Mouse (Mus musculus): ENCODE results near the gene Sgip1.
A peak's percentile ranks its signal among the peaks of the same experiment; 100 is the strongest.

Sgip1 gene

GRCm38 (mm10) chr4:102741287-102741686, at the start of gene Sgip1:
Gene Sgip1, plus strand, starts transcription at chr4:102741297.
- DNase-seq (ENCODE audit: low read depth), result no peak

GRCm38 (mm10) chr4:102691402-102691801, 49.7 kb upstream of the Sgip1 start:
- no peak for DNase-seq (ENCODE audit: low read depth)

DNA sequence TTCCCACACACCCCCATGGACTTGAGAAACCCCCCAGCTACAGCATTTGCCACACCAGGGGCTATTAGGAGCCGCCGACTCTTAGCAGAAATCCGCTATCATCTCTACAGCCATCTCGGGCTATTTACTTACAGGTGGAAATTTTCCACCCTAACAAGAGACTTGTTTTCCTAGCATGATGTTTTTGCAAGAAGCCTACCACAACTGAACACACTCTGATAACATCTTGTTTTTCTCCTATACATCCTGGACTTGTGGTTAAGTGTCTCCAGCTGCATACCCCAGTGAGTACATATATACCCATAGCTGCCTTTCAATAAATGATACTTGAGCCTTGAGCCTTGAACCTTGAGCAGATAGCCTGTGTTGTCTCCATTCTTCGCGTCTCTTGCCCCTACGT, 43.1 kb upstream of the Sgip1 start:
- DNase-seq (ENCODE audit: low read depth), result no peak

DNA sequence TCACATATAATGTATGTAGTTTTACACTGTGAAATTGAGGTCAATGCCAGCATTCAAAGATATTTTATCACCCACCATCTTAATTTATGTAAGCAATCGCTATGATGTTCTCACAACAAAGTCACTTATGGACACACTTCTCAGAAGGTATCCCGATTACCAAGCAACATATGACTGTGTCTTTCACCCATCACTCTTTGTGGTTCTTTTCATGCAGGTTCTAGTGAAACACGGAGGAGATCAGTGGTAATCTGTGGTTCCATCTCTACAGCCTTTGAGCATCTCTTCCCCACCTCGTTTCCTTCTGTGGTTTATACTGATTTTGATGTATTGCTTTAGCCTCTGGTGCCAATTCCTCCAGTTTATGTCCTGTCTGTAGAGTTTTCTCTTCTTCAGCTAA, 29.4 kb upstream of the Sgip1 start:
- DNase-seq (ENCODE audit: low read depth), result no peak

DNA sequence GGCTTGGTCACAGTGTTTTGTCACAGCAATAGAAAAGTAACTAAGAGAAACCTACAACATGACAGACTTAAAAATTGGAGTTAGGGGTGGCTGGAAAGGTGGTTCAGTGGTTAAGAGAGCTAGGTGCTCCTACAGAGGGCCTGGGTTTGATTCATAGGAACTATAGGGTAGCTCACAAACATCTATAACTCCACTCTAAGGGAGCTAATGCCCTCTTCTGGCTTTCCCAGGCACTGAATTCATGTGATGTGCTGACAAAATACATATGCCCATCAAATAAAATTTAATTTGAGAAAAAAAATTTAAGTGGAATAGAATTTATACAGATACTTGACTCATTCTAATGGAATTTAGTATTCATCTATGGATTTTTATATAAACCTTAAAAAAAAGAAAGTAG, 25.6 kb upstream of the Sgip1 start:
- DNase-seq (ENCODE audit: low read depth), result peak; percentile 22

- DNase-seq (ENCODE audit: low read depth), result no peak
These were observed 23.8 kb upstream of the Sgip1 start for GRCm38 (mm10) chr4:102717123-102717828.

DNA sequence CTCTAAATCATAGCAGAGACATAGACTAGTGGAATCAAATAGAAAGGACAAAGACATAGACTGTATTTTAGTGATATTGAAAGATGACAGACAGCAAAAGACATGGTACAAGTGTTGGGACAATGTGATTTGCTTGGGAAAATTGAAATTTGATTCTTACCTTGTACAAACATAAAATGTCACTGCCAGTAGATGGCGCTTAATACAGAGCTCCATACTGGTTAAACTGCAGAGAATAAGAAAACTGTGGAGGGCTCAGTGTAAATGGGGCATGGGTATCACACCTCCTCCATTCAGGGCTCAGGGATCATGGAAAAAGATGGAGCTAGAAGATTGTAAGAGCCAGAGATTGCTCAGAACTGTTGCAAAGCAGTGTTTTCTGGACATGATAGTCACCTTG, 21.6 kb upstream of the Sgip1 start:
- DNase-seq (ENCODE audit: low read depth), result peak; percentile 28

DNA sequence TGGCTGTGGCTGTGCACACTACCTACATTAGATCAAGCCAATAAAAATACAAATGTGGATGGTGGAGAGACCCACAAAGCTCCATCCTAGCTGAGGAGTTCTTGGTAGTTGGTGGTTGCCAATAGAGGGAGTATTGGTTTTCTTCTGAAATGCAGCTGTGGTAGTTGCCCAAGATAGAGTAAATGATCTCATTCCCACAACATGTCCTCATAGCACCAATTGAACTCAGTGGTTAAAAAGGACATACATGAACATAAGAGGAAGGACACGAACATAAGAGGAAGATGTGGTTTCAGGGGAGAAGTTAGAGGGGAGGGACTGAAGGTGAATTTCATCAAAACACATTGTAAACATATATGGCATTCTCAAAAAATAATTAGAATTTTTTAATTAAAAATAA, 21.1 kb upstream of the Sgip1 start:
- DNase-seq (ENCODE audit: low read depth), result peak; percentile 76

GRCm38 (mm10) chr4:102724442-102724841, 16.7 kb upstream of the Sgip1 start:
- peak; percentile 41 for DNase-seq (ENCODE audit: low read depth)

DNA sequence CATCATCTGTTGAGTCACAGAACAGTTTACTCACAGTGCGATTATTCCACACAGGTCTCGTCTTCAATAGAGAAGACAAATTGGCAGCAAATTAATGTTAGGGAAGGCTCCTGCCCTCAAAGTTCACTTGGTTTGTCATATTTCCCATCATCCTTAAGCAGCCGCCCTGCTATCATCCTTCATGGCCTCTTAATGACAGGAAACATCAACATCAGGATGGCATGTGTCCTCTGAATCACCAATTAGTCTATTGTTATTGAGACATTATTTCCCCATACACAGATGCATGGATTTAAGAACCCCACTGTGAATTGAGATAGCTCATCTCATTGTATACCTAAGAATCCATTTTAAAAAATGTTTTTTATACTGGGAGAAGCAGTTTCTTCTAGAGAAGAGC, 10.1 kb upstream of the Sgip1 start:
- no peak for DNase-seq (ENCODE audit: low read depth)

DNA sequence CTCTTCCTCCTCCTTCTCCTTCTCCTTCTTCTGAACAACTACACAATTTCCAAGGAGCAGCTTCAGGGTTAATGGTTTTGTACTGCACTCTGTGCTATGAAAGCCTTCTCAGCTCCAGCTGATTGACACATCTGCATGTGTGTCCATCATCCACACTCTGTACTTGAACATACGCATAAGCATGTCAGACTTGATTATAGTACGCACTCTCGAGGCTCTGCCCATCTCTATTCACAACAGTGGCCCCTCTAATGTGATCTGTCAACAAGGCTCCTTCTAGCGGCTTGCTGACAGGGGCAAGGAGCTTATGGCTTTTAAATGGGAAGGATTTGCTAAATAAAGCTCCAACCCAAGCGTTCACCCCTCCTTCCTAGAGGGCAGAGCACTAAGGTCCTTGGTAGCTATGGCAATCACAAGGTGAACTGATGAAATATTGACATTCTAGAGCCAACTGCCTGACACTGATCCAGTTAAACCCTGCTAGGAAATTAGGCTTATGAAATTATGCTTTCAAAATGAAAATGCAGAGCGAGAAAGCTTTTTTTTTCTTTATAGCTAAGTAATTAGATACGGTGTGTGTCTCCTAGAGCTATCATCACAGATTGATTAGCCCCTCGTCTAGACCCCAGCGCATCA, 7.0 kb upstream of the Sgip1 start:
- no peak for DNase-seq (ENCODE audit: low read depth)

GRCm38 (mm10) chr4:102753334-102754090, 12.4 kb downstream of the Sgip1 start:
- no peak for DNase-seq (ENCODE audit: low read depth)

- no peak for DNase-seq (ENCODE audit: low read depth)
These were observed 18.2 kb downstream of the Sgip1 start for GRCm38 (mm10) chr4:102759095-102759890.

DNA sequence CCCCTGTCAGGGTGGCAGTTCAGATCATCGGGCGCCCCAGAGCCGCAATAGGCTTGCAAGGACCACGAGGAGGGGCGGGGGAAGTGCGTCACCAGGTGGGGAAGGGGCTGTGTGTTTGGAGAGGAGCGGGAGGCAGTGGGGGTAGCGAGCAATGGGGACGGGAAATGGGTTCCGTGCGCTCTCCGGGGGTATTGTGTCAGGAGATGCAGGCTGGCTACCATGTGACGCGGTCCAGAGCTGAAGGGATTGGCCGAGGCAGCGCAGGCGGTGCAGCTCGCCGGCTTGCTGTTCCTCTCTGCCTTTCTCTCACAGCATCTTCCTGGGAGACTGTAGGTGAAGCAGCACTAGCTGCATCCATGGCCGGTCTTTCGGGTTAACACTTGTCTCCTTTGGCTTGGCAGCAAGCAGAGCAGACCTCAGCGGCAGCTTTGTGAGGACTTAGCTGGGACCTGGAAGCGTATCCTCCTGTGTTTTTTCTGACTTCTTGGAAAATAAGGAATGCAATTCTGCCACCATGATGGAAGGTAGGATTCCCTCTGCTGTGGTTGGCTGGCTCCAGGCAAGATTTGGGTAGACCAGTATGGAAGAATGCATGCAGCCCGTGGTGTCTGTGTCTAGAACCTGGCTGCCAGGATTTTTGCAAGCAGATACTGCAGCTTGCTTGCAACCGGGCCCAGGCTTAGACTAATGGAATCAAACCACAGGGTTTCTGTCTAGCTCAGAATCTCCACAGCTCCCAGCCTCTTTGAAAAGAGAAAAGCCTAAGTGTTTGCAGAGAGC, 19.1 kb downstream of the Sgip1 start:
- DNase-seq (ENCODE audit: low read depth), result no peak

DNA sequence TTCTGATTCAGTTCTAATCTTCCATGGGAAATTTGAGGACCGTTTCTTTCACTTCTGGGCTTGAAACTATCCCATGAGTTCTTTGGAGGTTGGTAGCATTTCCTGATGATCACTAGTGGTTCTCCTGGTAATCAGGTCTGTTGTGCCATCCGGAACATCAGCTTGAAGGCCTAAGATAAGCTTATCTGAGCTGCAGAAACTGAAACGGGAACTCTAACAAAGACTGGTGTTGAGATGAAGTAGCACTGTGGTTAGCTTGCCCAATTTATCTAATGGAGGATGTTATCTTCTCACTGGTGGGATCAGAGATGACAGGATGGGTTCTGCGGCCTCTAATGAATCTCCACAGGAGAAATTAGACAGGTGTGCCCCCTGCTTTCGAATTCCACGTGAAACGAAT, 21.0 kb downstream of the Sgip1 start:
- DNase-seq (ENCODE audit: low read depth), result peak; percentile 36

GRCm38 (mm10) chr4:102769070-102769469, 28.0 kb downstream of the Sgip1 start:
- DNase-seq (ENCODE audit: low read depth), result no peak

GRCm38 (mm10) chr4:102769936-102770335, 28.8 kb downstream of the Sgip1 start:
- DNase-seq (ENCODE audit: low read depth), result no peak

GRCm38 (mm10) chr4:102771598-102772357, 30.7 kb downstream of the Sgip1 start:
- DNase-seq (ENCODE audit: low read depth), result no peak

GRCm38 (mm10) chr4:102773225-102773624, 32.1 kb downstream of the Sgip1 start:
- DNase-seq (ENCODE audit: low read depth), result peak; percentile 13

DNA sequence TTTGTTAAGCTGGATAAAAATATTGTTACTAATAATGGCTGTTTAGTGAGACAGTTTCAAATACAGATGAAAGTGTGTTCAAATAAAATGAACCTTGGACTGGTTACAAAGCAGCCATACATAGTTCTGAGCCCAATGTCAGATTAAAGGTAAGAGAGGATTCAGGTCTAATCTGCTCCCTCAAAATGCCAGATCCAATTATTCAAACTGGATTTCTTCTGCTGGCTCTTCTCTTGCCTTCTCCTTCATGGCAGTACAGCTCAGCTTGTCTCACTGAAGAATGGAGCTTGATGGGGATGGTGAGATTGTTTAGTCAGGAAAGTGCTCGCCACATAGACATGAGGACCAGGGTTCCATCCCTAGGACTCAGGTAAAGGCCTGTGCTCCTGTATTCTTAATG, 32.7 kb downstream of the Sgip1 start:
- no peak for DNase-seq (ENCODE audit: low read depth)

- DNase-seq (ENCODE audit: low read depth), result no peak
These were observed 33.5 kb downstream of the Sgip1 start for GRCm38 (mm10) chr4:102774549-102774948.
